Mouse (Mus musculus): Measurements from ENCODE around the gene Ptprj.

DNA sequence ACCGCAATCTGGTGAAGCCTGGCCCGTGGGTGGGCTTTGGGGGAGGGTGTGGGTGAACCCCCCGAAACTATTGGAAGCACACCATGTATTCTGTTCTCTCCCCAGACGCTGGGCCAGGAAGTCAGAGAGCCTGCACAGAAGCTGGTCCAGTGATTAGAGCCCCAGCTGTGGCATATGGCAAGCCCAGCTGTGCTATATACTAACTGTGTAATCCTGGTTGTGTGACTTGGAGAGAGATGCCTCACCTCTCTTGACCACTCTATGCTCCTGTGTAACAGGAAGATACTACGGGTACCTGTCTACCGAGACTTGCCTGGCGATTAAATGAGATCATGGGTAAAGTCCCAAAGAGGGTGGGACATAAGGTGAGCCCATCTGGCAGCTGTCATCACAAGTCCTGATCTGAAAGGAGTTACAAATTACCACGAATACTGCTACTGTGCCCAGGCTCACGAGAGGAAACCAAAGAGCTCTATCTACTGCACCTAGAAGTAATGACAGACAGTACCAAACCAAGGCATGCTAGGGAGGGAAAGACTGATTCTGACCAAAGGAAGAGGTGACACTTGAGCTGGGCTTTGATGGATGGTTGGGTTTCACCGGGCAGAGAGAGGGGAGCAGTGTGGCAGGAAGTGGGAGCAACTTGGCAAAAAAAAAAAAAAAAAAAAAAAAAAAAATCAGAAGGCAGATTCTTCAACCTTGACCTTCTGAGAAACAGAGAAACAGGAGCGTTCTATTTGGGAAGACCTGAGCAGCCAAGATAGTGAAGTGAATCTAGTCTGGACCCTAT is 754 bp upstream of the Ptprj start:
- TF ChIP-seq CTCF (IDR thresholded peaks at IDR 0.05; ENCODE audit: low read depth, low read length) (no peak), POLR2A (IDR thresholded peaks at IDR 0.05; ENCODE audit: extremely low read depth, insufficient read depth, low read length) (no peak)
